Mouse (Mus musculus) ES-E14 (cell line): ENCODE results near the gene 1810055G02Rik.

ENCODE experiments used
- CHD2 ChIP-seq: IDR thresholded peaks from 2 replicates; pipeline ENCODE4 v1.6.1; 2014; ENCODE audit warnings: mild to moderate bottlenecking, low read depth, low read length, inconsistent platforms
- ZC3H11A ChIP-seq: IDR thresholded peaks from 2 replicates; pipeline ENCODE4 v1.6.1; 2012; ENCODE audit warnings: low read depth, mild to moderate bottlenecking, inconsistent platforms, low read length, borderline replicate concordance

GRCm38 (mm10) chr19:3707553-3707952, 540 bp upstream of the 1810055G02Rik start:
- no peak for TF ChIP-seq CHD2
- no peak for TF ChIP-seq ZC3H11A
